Mouse (Mus musculus) heart, embryonic 15.5 days (tissue): ENCODE measurements around the gene Tulp1. TPM values are rescaled to one million over a fixed set of nuclear protein-coding genes. Genes with fewer than 3 reads are reported as not detected.
"Not testable (repeated sequence)": the region's sequence is repeated elsewhere in the genome, so short reads cannot be mapped to it uniquely, and the experiment has no call there.

Experiments
- ATAC-seq: fragments of 200-750 bp; cut with Nextera tagmentation; replicated peaks from 2 replicates; pipeline ENCODE4 v1.8.0; 2017; ENCODE audit warnings: low read depth, moderate TSS enrichment; ENCODE audit not compliant: insufficient number of reproducible peaks, insufficient read depth, low FRiP score
- H3K27ac ChIP-seq: fragments of 300-500 bp; sonication (generic); 2 replicates; pipeline ENCODE4 v1.5.1; 2015; ENCODE audit warnings: mild to moderate bottlenecking, inconsistent platforms
- H3K27me3 ChIP-seq: fragments of 300-500 bp; sonication (generic); 2 replicates; pipeline ENCODE4 v1.6.1; 2015; ENCODE audit warnings: inconsistent platforms
- H3K36me3 ChIP-seq: fragments of 300-500 bp; sonication (generic); 2 replicates; pipeline ENCODE4 v1.6.1; 2015; ENCODE audit warnings: mild to moderate bottlenecking, inconsistent platforms
- H3K4me1 ChIP-seq: fragments of 300-500 bp; sonication (generic); replicated peaks from 2 replicates; pipeline ENCODE4 v1.6.1; 2015; ENCODE audit warnings: inconsistent platforms
- H3K4me2 ChIP-seq: fragments of 300-500 bp; sonication (generic); 2 replicates; pipeline ENCODE4 v1.6.1; 2015; ENCODE audit warnings: inconsistent platforms, mild to moderate bottlenecking, moderate library complexity
- H3K4me3 ChIP-seq: fragments of 300-500 bp; sonication (generic); 2 replicates; pipeline ENCODE4 v1.5.1; 2015; ENCODE audit warnings: mild to moderate bottlenecking, inconsistent platforms
- H3K9ac ChIP-seq: fragments of 300-500 bp; sonication (generic); 2 replicates; pipeline ENCODE4 v1.6.1; 2015; ENCODE audit warnings: mild to moderate bottlenecking, inconsistent platforms
- H3K9me3 ChIP-seq: fragments of 300-500 bp; sonication (generic); replicated peaks from 2 replicates; pipeline ENCODE4 v1.6.1; 2016; ENCODE audit warnings: inconsistent platforms
- WGBS: fragments of 180-500 bp; shearing (Covaris S2); methylation state at CpG from one replicate; pipeline ENCODE4 v1.1.7; 2015; ENCODE audit warnings: mixed read lengths; 5-methylcytosine and 5-hydroxymethylcytosine counted together
- polyA plus RNA-seq: library from polyadenylated mRNA; unstranded; fragments of >200 nt; fragmentation: Nextera tagmentation; extraction: Ambion mirVana; gene quantifications from 2 replicates; pipeline ENCODE4 v1.2.1, GENCODE M21; 2015

Tulp1 gene
- polyA plus RNA-seq, 1 experiment from 2014 or later, result 2.6 TPM

- no peak for ATAC-seq
- H3K4me1 ChIP-seq, result peaks cover 44% of the 10 kb centered on the region
- H3K36me3 ChIP-seq, result peaks cover 50% of the 10 kb centered on the region
- H3K4me3 ChIP-seq, result no peak overlapping the region
- H3K9me3 ChIP-seq, result no peaks in the 10 kb centered on the region
- no peak overlapping the region for H3K4me2 ChIP-seq
- no peaks in the 10 kb centered on the region for H3K27me3 ChIP-seq
- no peak overlapping the region; the same call in 1 of the 2 replicates for H3K9ac ChIP-seq
- H3K27ac ChIP-seq, result no peak overlapping the region
- WGBS, result 79% methylated on average over 10 of the region's 10 CpGs
These were observed 29.8 kb downstream of the Tulp1 start for GRCm38 (mm10) chr17:28335267-28335666.

GRCm38 (mm10) chr17:28332915-28333546 lies 32.0 kb downstream of the Tulp1 start:
- Histone ChIP-seq H3K36me3 (peaks cover 41% of the 10 kb centered on the region), H3K4me2 (0 out of 2 replicates have a peak overlapping the region, but pooled peaks have one; percentile 22), H3K9ac (peak overlapping the region; percentile 26), H3K9me3 (no peaks in the 10 kb centered on the region), H3K27ac (peak overlapping the region; percentile 44), H3K27me3 (no peaks in the 10 kb centered on the region), H3K4me1 (peaks cover 47% of the 10 kb centered on the region), H3K4me3 (no peak overlapping the region)
- no peak for ATAC-seq
- 52% methylated on average over 31 of the region's 31 CpGs for WGBS

- Histone ChIP-seq H3K9me3 (no peaks in the 10 kb centered on the region), H3K4me2 (no peak overlapping the region), H3K36me3 (peaks cover 39% of the 10 kb centered on the region), H3K27me3 (no peaks in the 10 kb centered on the region), H3K27ac (peak overlapping the region; percentile 44), H3K4me3 (no peak overlapping the region), H3K9ac (no peak overlapping the region), H3K4me1 (peaks cover 54% of the 10 kb centered on the region)
- 50% methylated on average over 12 of the region's 13 CpGs for WGBS
- ATAC-seq, result no peak
These were observed 32.7 kb downstream of the Tulp1 start for GRCm38 (mm10) chr17:28332113-28332914.

- Histone ChIP-seq H3K4me1 (peaks cover 54% of the 10 kb centered on the region), H3K4me2 (no peak overlapping the region), H3K9ac (0 out of 2 replicates have a peak overlapping the region, but pooled peaks have one; percentile 36), H3K36me3 (peaks cover 37% of the 10 kb centered on the region), H3K27ac (0 out of 2 replicates have a peak overlapping the region, but pooled peaks have one; percentile 44), H3K9me3 (no peaks in the 10 kb centered on the region), H3K4me3 (0 out of 2 replicates have a peak overlapping the region, but pooled peaks have one; percentile 2), H3K27me3 (no peaks in the 10 kb centered on the region)
- WGBS, result 41% methylated on average over 7 of the region's 7 CpGs
- no peak for ATAC-seq
These were observed 33.5 kb downstream of the Tulp1 start for GRCm38 (mm10) chr17:28331241-28332112.

- 57% methylated on average over 8 of the region's 8 CpGs for WGBS
- not testable (repeated sequence) for H3K27me3 ChIP-seq, H3K9ac ChIP-seq, H3K4me3 ChIP-seq, H3K27ac ChIP-seq, H3K9me3 ChIP-seq, ATAC-seq
- H3K4me2 ChIP-seq, result peak overlapping the region; percentile 89; the same call in 1 of the 2 replicates
- peaks cover 33% of the 10 kb centered on the region for H3K36me3 ChIP-seq
- peaks cover 54% of the 10 kb centered on the region for H3K4me1 ChIP-seq
These were observed 34.4 kb downstream of the Tulp1 start for GRCm38 (mm10) chr17:28330590-28330989.

- peak overlapping the region; percentile 100 for H3K9ac ChIP-seq
- peak overlapping the region; percentile 92 for H3K4me3 ChIP-seq
- peaks cover 30% of the 10 kb centered on the region for H3K36me3 ChIP-seq
- peak overlapping the region; percentile 89 for H3K4me2 ChIP-seq
- WGBS, result 30% methylated on average over 2 of the region's 2 CpGs
- no peaks in the 10 kb centered on the region for H3K9me3 ChIP-seq
- H3K27ac ChIP-seq, result peak overlapping the region; percentile 95
- no peak for ATAC-seq
- H3K27me3 ChIP-seq, result no peaks in the 10 kb centered on the region
- peaks cover 54% of the 10 kb centered on the region for H3K4me1 ChIP-seq
These were observed 34.8 kb downstream of the Tulp1 start for GRCm38 (mm10) chr17:28330232-28330546.

GRCm38 (mm10) chr17:28329503-28330231 lies 35.4 kb downstream of the Tulp1 start:
- Histone ChIP-seq H3K27ac (peak overlapping the region; percentile 95), H3K36me3 (peaks cover 30% of the 10 kb centered on the region), H3K9me3 (no peaks in the 10 kb centered on the region), H3K27me3 (no peaks in the 10 kb centered on the region), H3K4me3 (peak overlapping the region; percentile 92), H3K4me2 (peak overlapping the region; percentile 89), H3K4me1 (peaks cover 53% of the 10 kb centered on the region), H3K9ac (peak overlapping the region; percentile 100)
- WGBS, result 5% methylated on average over 4 of the region's 4 CpGs
- no peak for ATAC-seq

- Histone ChIP-seq H3K4me1 (peaks cover 48% of the 10 kb centered on the region), H3K9me3 (no peaks in the 10 kb centered on the region), H3K27ac (peak overlapping the region; percentile 95), H3K4me3 (peak overlapping the region; percentile 92), H3K9ac (peak overlapping the region; percentile 100), H3K27me3 (no peaks in the 10 kb centered on the region), H3K36me3 (peaks cover 36% of the 10 kb centered on the region), H3K4me2 (peak overlapping the region; percentile 89)
- WGBS, result under 1% methylated on average over 25 of the region's 25 CpGs
- peak; percentile 8; the same call in 1 of the 2 replicates for ATAC-seq
These were observed 36.1 kb downstream of the Tulp1 start for GRCm38 (mm10) chr17:28328946-28329345.

GRCm38 (mm10) chr17:28328366-28328928 lies 36.6 kb downstream of the Tulp1 start, which contains the start of gene Rpl10a:
Gene Rpl10a (plus strand): TSS chr17:28328471.
- Histone ChIP-seq H3K27me3 (no peaks in the 10 kb centered on the region), H3K4me3 (peak within 1 kb of the TSS; percentile 92), H3K4me1 (peaks cover 44% of the 10 kb centered on the region), H3K9me3 (no peaks in the 10 kb centered on the region), H3K4me2 (peak within 1 kb of the TSS; percentile 89), H3K27ac (peak within 1 kb of the TSS; percentile 95), H3K9ac (peak within 1 kb of the TSS; percentile 100), H3K36me3 (peaks cover 39% of the 10 kb centered on the region)
- peak; percentile 87 for ATAC-seq
- under 1% methylated on average over 67 of the region's 67 CpGs for WGBS

GRCm38 (mm10) chr17:28327673-28328325 lies 37.2 kb downstream of the Tulp1 start:
- no peaks in the 10 kb centered on the region for H3K27me3 ChIP-seq
- peak overlapping the region; percentile 92 for H3K4me3 ChIP-seq
- H3K4me2 ChIP-seq, result peak overlapping the region; percentile 89
- H3K9ac ChIP-seq, result peak overlapping the region; percentile 75
- H3K36me3 ChIP-seq, result peaks cover 39% of the 10 kb centered on the region
- H3K27ac ChIP-seq, result peak overlapping the region; percentile 95
- WGBS, result 12% methylated on average over 22 of the region's 22 CpGs
- no peak; the same call in 1 of the 2 replicates for ATAC-seq
- no peaks in the 10 kb centered on the region for H3K9me3 ChIP-seq
- peaks cover 38% of the 10 kb centered on the region for H3K4me1 ChIP-seq
